Mouse (Mus musculus) left cerebral cortex, postnatal 25 days (tissue): ENCODE data around the gene Tagln. TPM values are rescaled to one million over a fixed set of nuclear protein-coding genes. Genes with fewer than 3 reads are reported as not detected.

ENCODE experiments used
- DNase-seq, 2 experiments: peaks; one replicate each; pipeline ENCODE4 v3.0.0; 2022; ENCODE audit warnings: low spot score in 2 of 2, mixed read lengths in 1 of 2
- intact Hi-C: fragments of 180-260 bp; cut with DNase I; formaldehyde crosslinking; loops from one replicate; pipeline ENCODE4 v1.15.1; 2025
- microRNA-seq, 2 experiments: library from miRNA; unstranded; fragments of <30 nt; microRNA quantifications; one replicate each; pipeline ENCODE4 v1.2.0; 2022
- total RNA-seq, 2 experiments: library from RNA; stranded (reverse); gene quantifications; 2 replicates each; pipeline ENCODE4 v1.2.3; 2021

Tagln gene
- total RNA-seq, 2 experiments from 2014 or later = 9.3 to 12.7 TPM

- DNase-seq = peak in 1 of 2 experiments; percentile 76
- intact Hi-C loops = no loop called here
These were observed 20.2 kb downstream of the Tagln start for GRCm38 (mm10) chr9:45915659-45916058.

- intact Hi-C loops = no loop called here
These were observed 24.2 kb downstream of the Tagln start for GRCm38 (mm10) chr9:45911673-45912072.

GRCm38 (mm10) chr9:45910995-45911394, 24.9 kb downstream of the Tagln start:
- intact Hi-C loops = no loop called here
- DNase-seq = no peak

More at GRCm38 (mm10) chr9:45911673-45912072, 24.2 kb downstream of the Tagln start:
- DNase-seq = no peak

GRCm38 (mm10) chr9:45907078-45907428, 28.8 kb downstream of the Tagln start:
- intact Hi-C loops = loop anchor here (2.0 to 10.0 kb wide), 3 partner anchors 48 to 492 kb away; partner anchors contain the start of genes Bace1 and Sidt2
- DNase-seq = no peak

GRCm38 (mm10) chr9:45906355-45907077, 29.3 kb downstream of the Tagln start, which contains the start of the genes Pcsk7 and Rnf214:
Gene Pcsk7 (plus strand): TSS chr9:45906497.
Gene Rnf214 (minus strand): TSS chr9:45906911.
- DNase-seq = peak; percentile 90 to 92
- intact Hi-C loops = loop anchor here (2.0 to 10.0 kb wide), 3 partner anchors 48 to 492 kb away; partner anchors contain the start of genes Bace1 and Sidt2

GRCm38 (mm10) chr9:45905811-45906237, 30.0 kb downstream of the Tagln start:
- DNase-seq = peak in 1 of 2 experiments; percentile 16
- intact Hi-C loops = loop anchor here (2.0 to 10.0 kb wide), 3 partner anchors 49 to 491 kb away; partner anchors contain the start of genes Bace1 and Sidt2

- no peak for DNase-seq
- intact Hi-C loops = loop anchor here (5.0 to 10.0 kb wide), 2 partner anchors 68 to 490 kb away; partner anchors contain the start of gene Bace1
These were observed 30.7 kb downstream of the Tagln start for GRCm38 (mm10) chr9:45905196-45905595.

GRCm38 (mm10) chr9:45893681-45894080, 42.2 kb downstream of the Tagln start:
- no peak for DNase-seq
- intact Hi-C loops = no loop called here

Small RNA genes within 50 kb of the gene (microRNA-seq; reads per million reads assigned to microRNA genes)
- gene Mir7087 = 0.34 to 0.50 reads per million in 2 experiments

Other genes starting within 250 kb of the Tagln start
- gene Cep164, start 107.4 kb downstream of the Tagln start, total RNA-seq = 10 to 100 TPM; 10.5 to 10.9 TPM
- gene Bace1, start 97.5 kb downstream of the Tagln start, total RNA-seq = 10 to 100 TPM; 94.6 to 96.2 TPM
- 10 to 100 TPM; 22.3 to 25.0 TPM for gene Pcsk7, start 29.6 kb downstream of the Tagln start, total RNA-seq
- 10 to 100 TPM; 70.9 to 77.5 TPM for gene Rnf214, start 29.1 kb downstream of the Tagln start, total RNA-seq
- gene Sidt2, start 19.2 kb upstream of the Tagln start, total RNA-seq = 10 to 100 TPM; 85.2 to 91.7 TPM
- 100 to 1,000 TPM; 203 to 206 TPM for gene Pafah1b2, start 76.6 kb upstream of the Tagln start, total RNA-seq
- 100 to 1,000 TPM; 114 to 121 TPM for gene Sik3, start 76.8 kb upstream of the Tagln start, total RNA-seq